Mouse (Mus musculus): ENCODE data around the gene Pxmp4. TPM values are rescaled to one million over a fixed set of nuclear protein-coding genes. Genes with fewer than 3 reads are reported as not detected.
A peak's percentile ranks its signal among the peaks of the same experiment; 100 is the strongest.

Pxmp4 gene
- total RNA-seq, 2 experiments from 2014 or later, result 29.8 to 34.2 TPM

- DNase-seq (ENCODE audit: low spot score in 2 of 2), result peak; percentile 44 to 51
These were observed 54.2 kb downstream of the Pxmp4 start for GRCm38 (mm10) chr2:154549127-154549885.

GRCm38 (mm10) chr2:154548688-154549087 lies 54.8 kb downstream of the Pxmp4 start:
- no peak for DNase-seq (ENCODE audit: low spot score in 2 of 2)

GRCm38 (mm10) chr2:154546711-154547110 lies 56.8 kb downstream of the Pxmp4 start, which contains the start of gene 1700003F12Rik:
Gene 1700003F12Rik (plus strand): TSS chr2:154547085.
- DNase-seq (ENCODE audit: low spot score in 2 of 2), result no peak

- no peak for DNase-seq (ENCODE audit: low spot score in 2 of 2)
These were observed 59.8 kb downstream of the Pxmp4 start for GRCm38 (mm10) chr2:154543567-154544347.

- no peak for DNase-seq (ENCODE audit: low spot score in 2 of 2)
These were observed 61.9 kb downstream of the Pxmp4 start for GRCm38 (mm10) chr2:154541630-154542029.

- DNase-seq (ENCODE audit: low spot score in 2 of 2), result no peak
These were observed 63.8 kb downstream of the Pxmp4 start for GRCm38 (mm10) chr2:154539720-154540119.

GRCm38 (mm10) chr2:154538710-154539109 lies 64.8 kb downstream of the Pxmp4 start:
- no peak for DNase-seq (ENCODE audit: low spot score in 2 of 2)

- DNase-seq (ENCODE audit: low spot score in 2 of 2), result no peak
These were observed 65.2 kb downstream of the Pxmp4 start for GRCm38 (mm10) chr2:154538310-154538709.

Other genes starting within 250 kb of the Pxmp4 start
- 10 to 100 TPM; 15.9 to 17.9 TPM for gene Cdk5rap1, start 230.7 kb downstream of the Pxmp4 start, total RNA-seq (2021)
- 10 to 100 TPM; 29.2 to 30.1 TPM for gene Snta1, start 195.6 kb downstream of the Pxmp4 start, total RNA-seq (2021)
- gene Cbfa2t2, start 167.2 kb downstream of the Pxmp4 start, total RNA-seq (2021), result 10 to 100 TPM; 45.8 to 60.4 TPM
- gene 1700003F12Rik, start 56.6 kb downstream of the Pxmp4 start, total RNA-seq (2021), result 1 to 10 TPM in 1 of 2 experiments, under 1 TPM in 1; 0.76 to 1.4 TPM
- gene Actl10, start 51.9 kb downstream of the Pxmp4 start, total RNA-seq (2021), result under 1 TPM in 1 of 2 experiments, not detected in 1; 0.25 TPM
- gene Necab3, start 44.8 kb downstream of the Pxmp4 start, total RNA-seq (2021), result 1 to 10 TPM; 5.1 to 5.9 TPM
- gene E2f1, start 33.8 kb downstream of the Pxmp4 start, total RNA-seq (2021), result 10 to 100 TPM; 20.5 to 23.3 TPM
- 1 to 10 TPM; 3.3 to 3.6 TPM for gene Zfp341, start 9.6 kb upstream of the Pxmp4 start, total RNA-seq (2021)
- 1 to 10 TPM in 1 of 2 experiments, under 1 TPM in 1; 0.71 to 1.3 TPM for gene 4930519P11Rik, start 9.7 kb upstream of the Pxmp4 start, total RNA-seq (2021)
- 100 to 1,000 TPM; 214 to 228 TPM for gene Chmp4b, start 48.0 kb upstream of the Pxmp4 start, total RNA-seq (2021)
- not detected for gene Gm14214, start 166.3 kb upstream of the Pxmp4 start, total RNA-seq (2021)
- gene Raly, start 187.4 kb upstream of the Pxmp4 start, total RNA-seq (2021), result 100 to 1,000 TPM; 216 to 223 TPM
- not detected for gene a, start 187.7 kb upstream of the Pxmp4 start, total RNA-seq (2021)

Measured in adrenal gland, postnatal 4 days (tissue).